Comparison of ENCODE assay signal across 7 mouse cellular contexts in genomic region chr1:74068366-74069084, GRCm38 (mm10). TPM values are rescaled to one million over a fixed set of nuclear protein-coding genes. Genes with fewer than 3 reads are reported as not detected.
DNase-seq lines count a peak whose midpoint lies in the region; ATAC-seq lines count a peak whose summit lies in the region.

No protein-coding gene starts in this region.

- peak; percentile 70 for DNase-seq in adrenal gland, adult 2 months
- DNase-seq in heart, embryonic 10.5 days (ENCODE audit: low spot score) = no peak
- DNase-seq in kidney, postnatal 14 days = peak; percentile 65
- DNase-seq in spleen, adult 12 weeks (ENCODE audit: low spot score) = no peak

- H3K4me1 ChIP-seq in heart, embryonic 10.5 days = peaks cover 34% of the 10 kb centered on the region
- H3K4me1 ChIP-seq in midbrain, embryonic 15.5 days = peaks cover 10% of the 10 kb centered on the region

- H3K36me3 ChIP-seq in heart, embryonic 10.5 days = peaks cover 6% of the 10 kb centered on the region; the same call in 1 of the 2 replicates
- H3K36me3 ChIP-seq in midbrain, embryonic 15.5 days (replicated peaks) = no peaks in the 10 kb centered on the region

- peaks cover 21% of the 10 kb centered on the region; the same call in 1 of the 2 replicates for H3K27me3 ChIP-seq in heart, embryonic 10.5 days (ENCODE audit: insufficient read depth, poor library complexity, severe bottlenecking)
- no peaks in the 10 kb centered on the region for H3K27me3 ChIP-seq in midbrain, embryonic 15.5 days (replicated peaks)

- WGBS in heart, embryonic 10.5 days = 3% methylated on average over 40 of the region's 41 CpGs
- WGBS in midbrain, embryonic 15.5 days = 6% methylated on average over 39 of the region's 41 CpGs

- no peaks in the 10 kb centered on the region for H3K9me3 ChIP-seq in heart, embryonic 10.5 days
- H3K9me3 ChIP-seq in midbrain, embryonic 15.5 days = no peaks in the 10 kb centered on the region

- H3K4me2 ChIP-seq in midbrain, embryonic 15.5 days = peak overlapping the region; percentile 54

- H3K9ac ChIP-seq in midbrain, embryonic 15.5 days = no peak overlapping the region

- peak overlapping the region; percentile 92 for H3K27ac ChIP-seq in heart, embryonic 10.5 days
- H3K27ac ChIP-seq in midbrain, embryonic 15.5 days = no peak overlapping the region

- H3K4me3 ChIP-seq in heart, embryonic 10.5 days = peak overlapping the region; percentile 65
- peak overlapping the region; percentile 22 for H3K4me3 ChIP-seq in midbrain, embryonic 15.5 days

- peak; percentile 26 for ATAC-seq in CD4-positive, CD25-positive, alpha-beta regulatory T cell, adult 4 months
- ATAC-seq in midbrain, embryonic 15.5 days (replicated peaks) = peak; percentile 69
- ATAC-seq in activated CD4-positive, CD25-positive, alpha-beta regulatory T cell, adult 4 months = no peak

RNA-seq across cellular contexts. Expression of gene Tns1, which starts 55.7 kb away (rescaled TPM):
- polyA plus RNA-seq in CD4-positive, CD25-positive, alpha-beta regulatory T cell, adult 4 months (2017; shearing (Covaris generic)) = 10 to 100 TPM; 19.0 to 40.5 TPM
- total RNA-seq in adrenal gland, adult 2 months (2021) = 100 to 1,000 TPM; 424 to 432 TPM
- polyA plus RNA-seq in adrenal gland, adult 2 months (2012; rRNA removed) = 523 and 701 TPM in 2 replicates
- polyA plus RNA-seq in heart, embryonic 10.5 days (2016; fragmentation: Nextera tagmentation; extraction: Ambion mirVana) = 49.8 and 75.4 TPM in 2 replicates
- polyA plus RNA-seq in midbrain, embryonic 15.5 days (2015; fragmentation: Nextera tagmentation; extraction: Ambion mirVana) = 12.5 and 15.2 TPM in 2 replicates
- 10 to 100 TPM; 21.7 to 23.3 TPM for polyA plus RNA-seq in activated CD4-positive, CD25-positive, alpha-beta regulatory T cell, adult 4 months (2017; shearing (Covaris generic))

RNA-seq across cellular contexts. Expression of gene Rufy4, which starts 56.8 kb away (rescaled TPM):
- polyA plus RNA-seq in CD4-positive, CD25-positive, alpha-beta regulatory T cell, adult 4 months (2017; shearing (Covaris generic)) = not detected
- total RNA-seq in adrenal gland, adult 2 months (2021) = 1 to 10 TPM; 1.0 to 2.2 TPM
- 0.45 and 0.90 TPM in 2 replicates for polyA plus RNA-seq in adrenal gland, adult 2 months (2012; rRNA removed)
- 0.16 and 0.23 TPM in 2 replicates for polyA plus RNA-seq in heart, embryonic 10.5 days (2016; fragmentation: Nextera tagmentation; extraction: Ambion mirVana)
- 0.15 and 0.25 TPM in 2 replicates for polyA plus RNA-seq in midbrain, embryonic 15.5 days (2015; fragmentation: Nextera tagmentation; extraction: Ambion mirVana)
- not detected for polyA plus RNA-seq in activated CD4-positive, CD25-positive, alpha-beta regulatory T cell, adult 4 months (2017; shearing (Covaris generic))

Comparison
In these comparisons a context has a peak if more than half of its experiments do, and no peak if none do; other contexts are left out.
1. DNase-seq: peak in adrenal gland, adult 2 months (single experiment) and kidney, postnatal 14 days (single experiment); none in heart, embryonic 10.5 days (single experiment) and spleen, adult 12 weeks (single experiment).